Mouse (Mus musculus) leukemia stem cell, adult 10-12 weeks (primary cell): Measurements from ENCODE around the gene Rras. TPM values are rescaled to one million over a fixed set of nuclear protein-coding genes. Genes with fewer than 3 reads are reported as not detected.

Experiments
- polyA plus RNA-seq: library from polyadenylated mRNA; stranded (reverse); fragments of >175 nt; gene quantifications from 2 replicates; pipeline ENCODE4 v1.2.3, GENCODE M21; 2012; ENCODE audit warnings: low replicate concordance

Gene Rras
- 5.5 and 13.5 TPM in 2 replicates for polyA plus RNA-seq

GRCm38 (mm10) chr7:45017242-45018061 lies at the start of gene Rras:
Rras (plus strand) TSS chr7:45017961.

DNA sequence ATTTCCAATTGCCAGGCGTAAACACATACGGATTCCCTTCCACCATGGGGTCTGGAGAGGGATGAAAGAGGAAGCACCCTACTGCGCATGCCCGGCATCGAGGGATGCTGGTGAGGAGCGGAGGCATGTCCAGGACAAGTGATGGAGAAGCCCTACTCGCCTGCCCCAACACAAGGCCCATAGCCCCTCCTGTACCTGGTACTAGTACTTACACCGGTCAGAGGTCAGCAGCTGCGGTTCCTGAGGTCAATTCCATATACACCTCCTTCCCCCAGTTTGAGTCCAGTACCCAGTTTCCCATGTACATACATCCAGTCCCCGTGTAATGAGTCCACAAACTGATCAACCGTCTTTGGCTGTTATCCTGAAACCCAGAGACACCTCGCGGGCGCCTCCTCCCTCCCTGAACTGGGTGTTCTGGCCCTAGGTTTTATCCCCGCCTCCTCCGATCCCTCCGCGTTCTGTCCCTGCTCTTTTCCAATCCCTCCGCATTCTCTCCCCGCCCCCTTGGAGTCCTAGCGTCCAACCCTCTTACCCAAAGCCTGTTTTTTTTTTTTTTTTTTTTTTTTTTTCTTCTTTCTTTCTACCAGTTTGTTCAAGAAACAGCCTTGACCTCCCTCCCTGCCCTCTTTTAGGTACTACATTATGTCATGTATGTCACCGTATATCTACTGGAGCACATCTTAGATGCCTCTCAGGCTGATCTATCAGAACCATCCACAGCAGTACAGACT lies 43.2 kb upstream of the Rras start, which contains the start of gene Cpt1c:
Gene Cpt1c, minus strand, starts transcription at position 469 of the 734 bp plus-strand sequence.

DNA sequence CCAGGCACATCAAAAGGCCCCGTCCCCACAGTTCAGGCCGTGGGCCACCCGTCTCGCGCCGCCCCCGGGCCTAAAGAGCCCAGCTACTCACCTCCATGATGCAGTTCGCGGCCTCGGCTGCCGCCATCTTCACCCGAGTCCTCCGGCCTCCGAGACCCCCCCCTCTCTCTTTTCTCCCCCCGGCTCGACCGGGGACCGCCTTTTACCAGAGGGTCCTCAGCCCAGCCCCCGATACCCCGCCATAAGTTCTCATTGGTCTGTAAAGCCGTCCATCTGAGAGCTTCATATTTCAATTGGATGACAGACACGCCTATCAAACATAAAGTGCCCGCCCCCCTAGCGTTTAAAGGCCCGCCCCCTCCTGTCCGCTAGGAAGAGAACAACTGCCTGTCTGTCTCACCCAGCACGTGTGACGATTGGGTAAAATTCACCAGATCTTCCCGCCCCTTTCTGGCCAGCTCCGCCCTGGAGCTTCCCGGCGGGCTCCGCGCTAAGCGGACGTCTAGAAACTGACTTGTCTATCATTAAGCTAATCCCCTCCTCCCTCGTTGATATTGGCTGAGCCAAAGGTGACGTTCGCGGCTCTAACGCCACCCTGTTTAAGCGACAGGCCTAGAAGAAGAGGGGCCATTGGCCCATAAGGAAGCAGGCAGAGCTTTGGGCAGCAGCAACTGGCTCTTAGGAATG lies 31.4 kb upstream of the Rras start, which contains the start of gene Prmt1:
Gene Prmt1, minus strand, starts transcription at position 377 of the 687 bp plus-strand sequence.

DNA sequence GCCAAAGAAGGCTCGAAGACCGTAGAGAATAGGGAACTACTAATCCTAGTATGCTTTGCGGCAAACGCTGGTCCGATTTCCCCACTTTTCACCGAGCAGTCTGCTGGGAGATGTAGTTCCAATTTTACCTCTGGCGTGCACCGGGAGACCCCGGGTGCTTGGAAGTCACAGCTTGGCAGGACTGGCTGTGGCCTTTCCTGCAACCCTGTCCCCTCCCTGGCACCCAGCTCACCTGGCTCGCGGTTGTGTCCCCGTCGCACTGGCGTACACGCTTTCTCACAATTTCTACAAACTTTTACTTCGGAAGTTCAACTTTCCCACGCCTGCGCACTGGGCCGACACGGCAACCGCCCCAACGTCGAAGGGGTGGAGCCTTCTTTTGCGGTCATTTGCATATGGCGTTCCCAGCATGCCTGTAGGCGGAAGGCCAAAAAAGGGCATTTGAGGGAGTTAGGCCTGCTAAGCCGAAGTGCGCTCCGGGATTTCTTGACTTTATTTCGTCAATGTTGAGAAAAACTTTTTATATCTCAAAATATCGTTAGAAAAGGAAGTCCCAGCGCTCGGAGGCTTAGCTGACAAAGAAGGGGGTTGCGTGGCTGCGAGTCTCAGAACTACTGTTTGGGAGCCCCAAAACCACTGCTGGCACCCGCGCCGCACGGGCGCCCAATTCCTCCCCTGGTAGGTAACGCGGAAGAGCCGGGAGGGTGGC lies 20.4 kb upstream of the Rras start, which contains the start of gene Irf3:
Gene Irf3, plus strand, starts transcription at position 418 of the 709 bp plus-strand sequence.

GRCm38 (mm10) chr7:44998501-44998955 lies 19.2 kb upstream of the Rras start, which contains the start of gene Bcl2l12:
Bcl2l12 (minus strand) TSS chr7:44998712.

GRCm38 (mm10) chr7:45015957-45016612 lies 1.7 kb upstream of the Rras start, which contains the start of gene Scaf1:
Scaf1 (minus strand) TSS chr7:45016363.

DNA sequence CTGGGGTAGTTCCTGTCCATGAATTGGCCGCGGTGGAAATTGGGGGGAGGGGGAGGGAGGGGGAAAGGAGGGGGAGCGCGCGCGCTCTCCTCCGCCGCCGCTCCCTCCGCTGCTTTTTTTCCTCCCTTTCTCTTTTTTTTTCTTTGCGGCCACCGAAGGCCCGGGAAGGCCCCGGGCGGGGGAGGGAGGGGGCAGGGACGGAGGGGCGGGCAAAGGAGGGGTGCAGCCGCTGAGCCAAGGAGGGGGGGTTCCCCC lies 35.0 kb downstream of the Rras start, which contains the start of gene Prr12:
Gene Prr12, minus strand, starts transcription at position 20 of the 255 bp plus-strand sequence.

DNA sequence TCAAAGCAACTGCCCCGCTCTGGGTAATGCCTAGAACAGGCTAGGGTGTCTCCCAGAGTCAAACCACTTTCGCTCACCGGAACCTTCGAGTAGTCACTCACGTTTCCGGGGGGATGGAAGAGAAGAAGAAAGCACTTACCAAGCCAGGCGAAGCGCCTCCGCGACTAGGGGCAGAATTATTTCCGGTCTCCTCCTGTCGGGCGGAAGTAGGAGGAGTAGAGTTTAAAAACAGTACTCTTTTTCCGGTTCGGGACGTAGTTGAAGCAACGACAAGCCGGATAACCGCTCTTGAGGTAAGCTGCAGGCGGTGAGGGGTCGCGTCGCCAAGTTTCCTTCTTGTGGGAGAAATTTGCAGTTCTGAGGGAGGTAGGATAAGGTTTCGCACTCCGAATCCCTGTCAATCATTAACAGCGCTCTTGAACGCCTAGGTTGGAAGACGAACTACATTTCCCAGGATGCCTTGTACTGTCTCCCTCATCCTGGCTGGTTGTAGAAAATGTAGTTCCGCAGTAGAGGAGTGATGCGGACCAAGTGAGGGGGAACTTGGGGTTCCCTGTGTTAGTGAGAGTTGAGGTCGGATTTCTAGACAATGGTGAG lies 44.6 kb downstream of the Rras start, which contains the start of the genes Nosip and Prrg2:
Gene Nosip, plus strand, starts transcription at position 191 of the 597 bp plus-strand sequence.
Gene Prrg2, minus strand, starts transcription at position 439 of the 597 bp plus-strand sequence.

Other genes starting within 250 kb of the Rras start
- 34.9 and 262 TPM in 2 replicates for gene Nup62, start 201.9 kb upstream of the Rras start, polyA plus RNA-seq
- gene Il4i1, start 201.6 kb upstream of the Rras start, polyA plus RNA-seq: 32.0 and 50.1 TPM in 2 replicates
- 316 and 493 TPM in 2 replicates for gene Atf5, start 201.3 kb upstream of the Rras start, polyA plus RNA-seq
- gene Akt1s1, start 169.0 kb upstream of the Rras start, polyA plus RNA-seq: 700 and 1,277 TPM in 2 replicates
- gene Tbc1d17, start 168.9 kb upstream of the Rras start, polyA plus RNA-seq: 84.2 and 127 TPM in 2 replicates
- 44.0 and 47.7 TPM in 2 replicates for gene Pnkp, start 160.8 kb upstream of the Rras start, polyA plus RNA-seq
- 43.6 and 56.8 TPM in 2 replicates for gene Ptov1, start 148.2 kb upstream of the Rras start, polyA plus RNA-seq
- gene Med25, start 125.2 kb upstream of the Rras start, polyA plus RNA-seq: 556 and 706 TPM in 2 replicates
- gene Fuz, start 121.9 kb upstream of the Rras start, polyA plus RNA-seq: 65.8 and 103 TPM in 2 replicates
- gene Ap2a1, start 88.5 kb upstream of the Rras start, polyA plus RNA-seq: 202 and 215 TPM in 2 replicates
- gene Tsks, start 74.8 kb upstream of the Rras start, polyA plus RNA-seq: 0.42 TPM in 1 of 2 replicates, not detected in the other
- 12.5 and 13.7 TPM in 2 replicates for gene Cpt1c, start 43.1 kb upstream of the Rras start, polyA plus RNA-seq
- 27.7 and 67.9 TPM in 2 replicates for gene Prmt1, start 31.4 kb upstream of the Rras start, polyA plus RNA-seq
- 87.3 and 130 TPM in 2 replicates for gene Irf3, start 20.3 kb upstream of the Rras start, polyA plus RNA-seq
- gene Bcl2l12, start 19.2 kb upstream of the Rras start, polyA plus RNA-seq: 87.8 and 102 TPM in 2 replicates
- gene Scaf1, start 1.6 kb upstream of the Rras start, polyA plus RNA-seq: 217 and 410 TPM in 2 replicates
- gene Prr12, start 34.9 kb downstream of the Rras start, polyA plus RNA-seq: 79.4 and 112 TPM in 2 replicates
- 116 and 136 TPM in 2 replicates for gene Nosip, start 44.5 kb downstream of the Rras start, polyA plus RNA-seq
- gene Prrg2, start 44.7 kb downstream of the Rras start, polyA plus RNA-seq: 37.4 and 43.1 TPM in 2 replicates
- 46.7 and 64.8 TPM in 2 replicates for gene Rcn3, start 74.3 kb downstream of the Rras start, polyA plus RNA-seq
- 110 and 181 TPM in 2 replicates for gene Fcgrt, start 85.9 kb downstream of the Rras start, polyA plus RNA-seq
- 30.5 and 135 TPM in 2 replicates for gene Rps11, start 106.5 kb downstream of the Rras start, polyA plus RNA-seq
- gene Rpl13a, start 110.8 kb downstream of the Rras start, polyA plus RNA-seq: 3,721 and 5,411 TPM in 2 replicates
- 0.19 and 1.7 TPM in 2 replicates for gene Gm45713, start 118.3 kb downstream of the Rras start, polyA plus RNA-seq
- 27.9 and 74.5 TPM in 2 replicates for gene Flt3l, start 118.5 kb downstream of the Rras start, polyA plus RNA-seq
- gene Pih1d1, start 136.3 kb downstream of the Rras start, polyA plus RNA-seq: 30.9 and 48.1 TPM in 2 replicates
- 59.4 and 89.2 TPM in 2 replicates for gene Aldh16a1, start 136.6 kb downstream of the Rras start, polyA plus RNA-seq
- 0.08 and 0.46 TPM in 2 replicates for gene Slc17a7, start 146.0 kb downstream of the Rras start, polyA plus RNA-seq
- 0.24 and 4.6 TPM in 2 replicates for gene Gfy, start 161.6 kb downstream of the Rras start, polyA plus RNA-seq
- not detected in 2 replicates for gene Pth2, start 163.0 kb downstream of the Rras start, polyA plus RNA-seq
- gene Ccdc155, start 186.9 kb downstream of the Rras start, polyA plus RNA-seq: 1.1 and 1.2 TPM in 2 replicates
- gene Dkkl1, start 194.2 kb downstream of the Rras start, polyA plus RNA-seq: 46.7 and 92.2 TPM in 2 replicates
- 1.1 and 1.3 TPM in 2 replicates for gene Tead2, start 197.8 kb downstream of the Rras start, polyA plus RNA-seq
- gene Cd37, start 221.2 kb downstream of the Rras start, polyA plus RNA-seq: 162 and 431 TPM in 2 replicates
- gene Slc6a16, start 223.1 kb downstream of the Rras start, polyA plus RNA-seq: not detected in 2 replicates